Mouse (Mus musculus): ENCODE results near the gene Krr1.
"Not testable (repeated sequence)": the region's sequence is repeated elsewhere in the genome, so short reads cannot be mapped to it uniquely, and the experiment has no call there.

Gene Krr1

GRCm38 (mm10) chr10:111977584-111977983 lies 5.1 kb downstream of the Krr1 start:
- DNase-seq (ENCODE audit: low spot score): peak; percentile 33

- no peak for DNase-seq (ENCODE audit: low spot score)
These were observed 10.6 kb downstream of the Krr1 start for GRCm38 (mm10) chr10:111983070-111983469.

GRCm38 (mm10) chr10:111986453-111986852 lies 14.0 kb downstream of the Krr1 start:
- no peak for DNase-seq (ENCODE audit: low spot score)

GRCm38 (mm10) chr10:111995803-111996548 lies 23.5 kb downstream of the Krr1 start:
- no peak for DNase-seq (ENCODE audit: low spot score)

- peak; percentile 38 for DNase-seq (ENCODE audit: low spot score)
These were observed 24.1 kb downstream of the Krr1 start for GRCm38 (mm10) chr10:111996549-111996904.

- peak; percentile 52 for DNase-seq (ENCODE audit: low spot score)
These were observed 24.5 kb downstream of the Krr1 start for GRCm38 (mm10) chr10:111996911-111997347.

GRCm38 (mm10) chr10:111997671-111998070 lies 25.2 kb downstream of the Krr1 start:
- DNase-seq (ENCODE audit: low spot score): peak; percentile 48

GRCm38 (mm10) chr10:111999765-112000164 lies 27.3 kb downstream of the Krr1 start:
- DNase-seq (ENCODE audit: low spot score): no peak

GRCm38 (mm10) chr10:112000568-112000967 lies 28.1 kb downstream of the Krr1 start:
- no peak for DNase-seq (ENCODE audit: low spot score)

- no peak for DNase-seq (ENCODE audit: low spot score)
These were observed 28.9 kb downstream of the Krr1 start for GRCm38 (mm10) chr10:112001350-112001749.

GRCm38 (mm10) chr10:112001756-112002520 lies 29.5 kb downstream of the Krr1 start:
- DNase-seq (ENCODE audit: low spot score): no peak

- DNase-seq (ENCODE audit: low spot score): peak; percentile 68
These were observed 30.2 kb downstream of the Krr1 start, which contains the start of gene Glipr1 for GRCm38 (mm10) chr10:112002544-112003215. TSS of gene Glipr1 (minus strand) at chr10:112002631.

GRCm38 (mm10) chr10:112009511-112009910 lies 37.0 kb downstream of the Krr1 start:
- DNase-seq (ENCODE audit: low spot score): not testable (repeated sequence)

GRCm38 (mm10) chr10:112023585-112023984 lies 51.1 kb downstream of the Krr1 start:
- no peak for DNase-seq (ENCODE audit: low spot score)

- not testable (repeated sequence) for DNase-seq (ENCODE audit: low spot score)
These were observed 56.2 kb downstream of the Krr1 start for GRCm38 (mm10) chr10:112028689-112029088.

Data from yolk sac, embryonic 10.5 days (tissue).